Mouse (Mus musculus): ENCODE results near the gene Gm37240.

Gm37240 gene

GRCm38 (mm10) chr3:85590090-85590754, 297.1 kb downstream of the Gm37240 start:
- in situ Hi-C loops (cut with MboI; ENCODE audit: low sequenced_read_pairs): no loop called here

- in situ Hi-C loops (cut with MboI; ENCODE audit: low sequenced_read_pairs): no loop called here
These were observed 298.6 kb downstream of the Gm37240 start for GRCm38 (mm10) chr3:85588701-85589100.

- in situ Hi-C loops (cut with MboI; ENCODE audit: low sequenced_read_pairs): no loop called here
These were observed 302.4 kb downstream of the Gm37240 start for GRCm38 (mm10) chr3:85584966-85585365.

GRCm38 (mm10) chr3:85583194-85583593, 304.1 kb downstream of the Gm37240 start:
- in situ Hi-C loops (cut with MboI; ENCODE audit: low sequenced_read_pairs): no loop called here

- in situ Hi-C loops (cut with MboI; ENCODE audit: low sequenced_read_pairs): no loop called here
These were observed 304.6 kb downstream of the Gm37240 start for GRCm38 (mm10) chr3:85582726-85583125.

- in situ Hi-C loops (cut with MboI; ENCODE audit: low sequenced_read_pairs): loop anchor here (25.0 kb wide), 1 partner anchor 637 kb away; no protein-coding TSS in a partner anchor
These were observed 313.2 kb downstream of the Gm37240 start, which contains the start of gene Gatb for GRCm38 (mm10) chr3:85573864-85574830. Gene Gatb, plus strand, starts transcription at chr3:85574119.

- in situ Hi-C loops (cut with MboI; ENCODE audit: low sequenced_read_pairs): loop anchor here (25.0 kb wide), 1 partner anchor 636 kb away; no protein-coding TSS in a partner anchor
These were observed 314.0 kb downstream of the Gm37240 start for GRCm38 (mm10) chr3:85573216-85573863.

GRCm38 (mm10) chr3:85572502-85572901, 314.8 kb downstream of the Gm37240 start:
- in situ Hi-C loops (cut with MboI; ENCODE audit: low sequenced_read_pairs): loop anchor here (25.0 kb wide), 1 partner anchor 635 kb away; no protein-coding TSS in a partner anchor

- in situ Hi-C loops (cut with MboI; ENCODE audit: low sequenced_read_pairs): loop anchor here (25.0 kb wide), 1 partner anchor 634 kb away; no protein-coding TSS in a partner anchor
These were observed 316.0 kb downstream of the Gm37240 start for GRCm38 (mm10) chr3:85571276-85571675.

GRCm38 (mm10) chr3:85564603-85565002, 322.7 kb downstream of the Gm37240 start:
- in situ Hi-C loops (cut with MboI; ENCODE audit: low sequenced_read_pairs): loop anchor here (25.0 kb wide), 1 partner anchor 627 kb away; no protein-coding TSS in a partner anchor

- in situ Hi-C loops (cut with MboI; ENCODE audit: low sequenced_read_pairs): loop anchor here (25.0 kb wide), 1 partner anchor 617 kb away; no protein-coding TSS in a partner anchor
These were observed 333.5 kb downstream of the Gm37240 start for GRCm38 (mm10) chr3:85553731-85554277.

- in situ Hi-C loops (cut with MboI; ENCODE audit: low sequenced_read_pairs): loop anchor here (25.0 kb wide), 1 partner anchor 614 kb away; no protein-coding TSS in a partner anchor
These were observed 336.0 kb downstream of the Gm37240 start for GRCm38 (mm10) chr3:85551352-85551751.

- in situ Hi-C loops (cut with MboI; ENCODE audit: low sequenced_read_pairs): loop anchor here (25.0 kb wide), 1 partner anchor 613 kb away; no protein-coding TSS in a partner anchor
These were observed 337.0 kb downstream of the Gm37240 start for GRCm38 (mm10) chr3:85550312-85550711.

GRCm38 (mm10) chr3:85543652-85544051, 343.7 kb downstream of the Gm37240 start:
- in situ Hi-C loops (cut with MboI; ENCODE audit: low sequenced_read_pairs): no loop called here

- in situ Hi-C loops (cut with MboI; ENCODE audit: low sequenced_read_pairs): no loop called here
These were observed 344.6 kb downstream of the Gm37240 start for GRCm38 (mm10) chr3:85542765-85543164.

- in situ Hi-C loops (cut with MboI; ENCODE audit: low sequenced_read_pairs): no loop called here
These were observed 351.4 kb downstream of the Gm37240 start for GRCm38 (mm10) chr3:85535621-85536520.

GRCm38 (mm10) chr3:85535042-85535441, 352.3 kb downstream of the Gm37240 start:
- in situ Hi-C loops (cut with MboI; ENCODE audit: low sequenced_read_pairs): no loop called here

GRCm38 (mm10) chr3:85532376-85532775, 354.9 kb downstream of the Gm37240 start:
- in situ Hi-C loops (cut with MboI; ENCODE audit: low sequenced_read_pairs): no loop called here

GRCm38 (mm10) chr3:85530601-85531161, 356.6 kb downstream of the Gm37240 start:
- in situ Hi-C loops (cut with MboI; ENCODE audit: low sequenced_read_pairs): no loop called here
